Mouse (Mus musculus) C2C12 (cell line): ENCODE results near the gene Myrf.

Experiments
- CTCF ChIP-seq: IDR thresholded peaks from one replicate; pipeline ENCODE4 v1.5.1; 2011; ENCODE audit not compliant: control insufficient read depth, insufficient read depth, insufficient read length
- MAX ChIP-seq: IDR thresholded peaks from one replicate; pipeline ENCODE4 v1.6.1; 2011; ENCODE audit warnings: mild to moderate bottlenecking, control low read depth

GRCm38 (mm10) chr19:10225767-10226166 lies 14.8 kb downstream of the Myrf start:
- TF ChIP-seq CTCF (no peak), MAX (no peak)
